Mouse (Mus musculus): Measurements from ENCODE around the gene Ip6k1. TPM values are rescaled to one million over a fixed set of nuclear protein-coding genes. Genes with fewer than 3 reads are reported as not detected.

Ip6k1 gene
- polyA plus RNA-seq, 1 experiment from 2014 or later: 55.3 TPM

GRCm38 (mm10) chr9:107987950-107988349 lies 14.4 kb upstream of the Ip6k1 start:
- H3K36me3 ChIP-seq (ENCODE audit: control insufficient read depth, insufficient read depth, low read length): no peaks in the 10 kb centered on the region
- no peak overlapping the region for H3K9ac ChIP-seq (ENCODE audit: low read length)
- H3K4me1 ChIP-seq (replicated peaks; ENCODE audit: control insufficient read depth, insufficient read depth, low read length): peaks cover 10% of the 10 kb centered on the region
- no peaks in the 10 kb centered on the region for H3K27me3 ChIP-seq (ENCODE audit: control insufficient read depth, insufficient read depth, low read depth, low read length)
- no peak overlapping the region for H3K4me3 ChIP-seq (ENCODE audit: low read length)
- H3K27ac ChIP-seq (ENCODE audit: low read length): no peak overlapping the region
- H3K9me3 ChIP-seq (ENCODE audit: control insufficient read depth, low read length): no peaks in the 10 kb centered on the region
- no peak for ATAC-seq (ENCODE audit: low read depth)
- no peak overlapping the region for H3K4me2 ChIP-seq (ENCODE audit: low read depth, low read length)
- WGBS: 58% methylated on average over 3 of the region's 3 CpGs

GRCm38 (mm10) chr9:107992197-107992596 lies 10.1 kb upstream of the Ip6k1 start, which contains the start of gene Cdhr4:
Cdhr4 (plus strand) TSS chr9:107992497.
- Histone ChIP-seq H3K9ac (ENCODE audit: low read length) (no peak within 1 kb of the TSS), H3K9me3 (ENCODE audit: control insufficient read depth, low read length) (no peaks in the 10 kb centered on the region), H3K4me3 (ENCODE audit: low read length) (no peak within 1 kb of the TSS), H3K27ac (ENCODE audit: low read length) (no peak within 1 kb of the TSS), H3K36me3 (ENCODE audit: control insufficient read depth, insufficient read depth, low read length) (no peaks in the 10 kb centered on the region), H3K4me2 (ENCODE audit: low read depth, low read length) (no peak within 1 kb of the TSS), H3K4me1 (replicated peaks; ENCODE audit: control insufficient read depth, insufficient read depth, low read length) (no peaks in the 10 kb centered on the region), H3K27me3 (ENCODE audit: control insufficient read depth, insufficient read depth, low read depth, low read length) (no peaks in the 10 kb centered on the region)
- 68% methylated on average over 2 of the region's 2 CpGs for WGBS
- no peak for ATAC-seq (ENCODE audit: low read depth)

GRCm38 (mm10) chr9:107993013-107993412 lies 9.3 kb upstream of the Ip6k1 start:
- Histone ChIP-seq H3K27me3 (ENCODE audit: control insufficient read depth, insufficient read depth, low read depth, low read length) (no peaks in the 10 kb centered on the region), H3K4me1 (replicated peaks; ENCODE audit: control insufficient read depth, insufficient read depth, low read length) (no peaks in the 10 kb centered on the region), H3K36me3 (ENCODE audit: control insufficient read depth, insufficient read depth, low read length) (no peaks in the 10 kb centered on the region), H3K9ac (ENCODE audit: low read length) (no peak overlapping the region), H3K4me2 (ENCODE audit: low read depth, low read length) (no peak overlapping the region), H3K4me3 (ENCODE audit: low read length) (no peak overlapping the region), H3K9me3 (ENCODE audit: control insufficient read depth, low read length) (no peaks in the 10 kb centered on the region), H3K27ac (ENCODE audit: low read length) (no peak overlapping the region)
- WGBS: 88% methylated on average over 11 of the region's 11 CpGs
- ATAC-seq (ENCODE audit: low read depth): no peak

GRCm38 (mm10) chr9:107994464-107994863 lies 7.8 kb upstream of the Ip6k1 start:
- Histone ChIP-seq H3K27ac (ENCODE audit: low read length) (no peak overlapping the region), H3K9me3 (ENCODE audit: control insufficient read depth, low read length) (no peaks in the 10 kb centered on the region), H3K36me3 (ENCODE audit: control insufficient read depth, insufficient read depth, low read length) (no peaks in the 10 kb centered on the region), H3K4me2 (ENCODE audit: low read depth, low read length) (no peak overlapping the region), H3K9ac (ENCODE audit: low read length) (no peak overlapping the region), H3K4me3 (ENCODE audit: low read length) (no peak overlapping the region), H3K27me3 (ENCODE audit: control insufficient read depth, insufficient read depth, low read depth, low read length) (no peaks in the 10 kb centered on the region), H3K4me1 (replicated peaks; ENCODE audit: control insufficient read depth, insufficient read depth, low read length) (no peaks in the 10 kb centered on the region)
- 38% methylated on average over 2 of the region's 2 CpGs for WGBS
- no peak for ATAC-seq (ENCODE audit: low read depth)

GRCm38 (mm10) chr9:107995513-107995912 lies 6.8 kb upstream of the Ip6k1 start:
- Histone ChIP-seq H3K4me2 (ENCODE audit: low read depth, low read length) (no peak overlapping the region), H3K27ac (ENCODE audit: low read length) (no peak overlapping the region), H3K9ac (ENCODE audit: low read length) (no peak overlapping the region), H3K9me3 (ENCODE audit: control insufficient read depth, low read length) (no peaks in the 10 kb centered on the region), H3K36me3 (ENCODE audit: control insufficient read depth, insufficient read depth, low read length) (no peaks in the 10 kb centered on the region), H3K4me1 (replicated peaks; ENCODE audit: control insufficient read depth, insufficient read depth, low read length) (no peaks in the 10 kb centered on the region), H3K27me3 (ENCODE audit: control insufficient read depth, insufficient read depth, low read depth, low read length) (no peaks in the 10 kb centered on the region), H3K4me3 (ENCODE audit: low read length) (no peak overlapping the region)
- WGBS: 93% methylated on average over 21 of the region's 21 CpGs
- no peak for ATAC-seq (ENCODE audit: low read depth)

GRCm38 (mm10) chr9:107996049-107996448 lies 6.3 kb upstream of the Ip6k1 start, which contains the start of gene Gm20662:
Gm20662 (plus strand) TSS chr9:107996349.
- 83% methylated on average over 5 of the region's 5 CpGs for WGBS

GRCm38 (mm10) chr9:108002778-108003530 lies 653 bp downstream of the Ip6k1 start:
- no peaks in the 10 kb centered on the region for H3K36me3 ChIP-seq (ENCODE audit: control insufficient read depth, insufficient read depth, low read length)
- H3K27ac ChIP-seq (ENCODE audit: low read length): peak overlapping the region; percentile 94
- H3K9me3 ChIP-seq (ENCODE audit: control insufficient read depth, low read length): no peaks in the 10 kb centered on the region
- peak overlapping the region; percentile 99 for H3K4me3 ChIP-seq (ENCODE audit: low read length)
- no peaks in the 10 kb centered on the region for H3K27me3 ChIP-seq (ENCODE audit: control insufficient read depth, insufficient read depth, low read depth, low read length)
- peak; percentile 34; the same call in 1 of the 2 replicates for ATAC-seq (ENCODE audit: low read depth)
- WGBS: under 1% methylated on average over 50 of the region's 50 CpGs
- H3K4me2 ChIP-seq (ENCODE audit: low read depth, low read length): peak overlapping the region; percentile 66
- H3K9ac ChIP-seq (ENCODE audit: low read length): peak overlapping the region; percentile 100
- peaks cover 15% of the 10 kb centered on the region for H3K4me1 ChIP-seq (replicated peaks; ENCODE audit: control insufficient read depth, insufficient read depth, low read length)

More at GRCm38 (mm10) chr9:107996049-107996448, 6.3 kb upstream of the Ip6k1 start, which contains the start of gene Gm20662:
- Histone ChIP-seq H3K4me3 (ENCODE audit: low read length) (no peak within 1 kb of the TSS), H3K9ac (ENCODE audit: low read length) (no peak within 1 kb of the TSS), H3K4me1 (replicated peaks; ENCODE audit: control insufficient read depth, insufficient read depth, low read length) (no peaks in the 10 kb centered on the region), H3K27ac (ENCODE audit: low read length) (no peak within 1 kb of the TSS), H3K4me2 (ENCODE audit: low read depth, low read length) (no peak within 1 kb of the TSS), H3K9me3 (ENCODE audit: control insufficient read depth, low read length) (no peaks in the 10 kb centered on the region), H3K36me3 (ENCODE audit: control insufficient read depth, insufficient read depth, low read length) (no peaks in the 10 kb centered on the region), H3K27me3 (ENCODE audit: control insufficient read depth, insufficient read depth, low read depth, low read length) (no peaks in the 10 kb centered on the region)
- no peak for ATAC-seq (ENCODE audit: low read depth)

GRCm38 (mm10) chr9:108003531-108003890 lies 1.2 kb downstream of the Ip6k1 start:
- WGBS: 13% methylated on average over 8 of the region's 8 CpGs
- no peak for ATAC-seq (ENCODE audit: low read depth)

GRCm38 (mm10) chr9:108008041-108008440 lies 5.7 kb downstream of the Ip6k1 start:
- Histone ChIP-seq H3K27me3 (ENCODE audit: control insufficient read depth, insufficient read depth, low read depth, low read length) (no peaks in the 10 kb centered on the region), H3K36me3 (ENCODE audit: control insufficient read depth, insufficient read depth, low read length) (peaks cover 7% of the 10 kb centered on the region; the same call in 1 of the 2 replicates), H3K4me3 (ENCODE audit: low read length) (no peak overlapping the region), H3K9me3 (ENCODE audit: control insufficient read depth, low read length) (peaks cover 2% of the 10 kb centered on the region; the same call in 1 of the 2 replicates), H3K9ac (ENCODE audit: low read length) (no peak overlapping the region), H3K4me1 (replicated peaks; ENCODE audit: control insufficient read depth, insufficient read depth, low read length) (peaks cover 12% of the 10 kb centered on the region), H3K4me2 (ENCODE audit: low read depth, low read length) (no peak overlapping the region), H3K27ac (ENCODE audit: low read length) (no peak overlapping the region)
- no peak for ATAC-seq (ENCODE audit: low read depth)
- WGBS: 79% methylated on average over 5 of the region's 5 CpGs

More at GRCm38 (mm10) chr9:108003531-108003890, 1.2 kb downstream of the Ip6k1 start:
- Histone ChIP-seq H3K27me3 (ENCODE audit: control insufficient read depth, insufficient read depth, low read depth, low read length) (no peaks in the 10 kb centered on the region), H3K27ac (ENCODE audit: low read length) (peak overlapping the region; percentile 94), H3K4me3 (ENCODE audit: low read length) (peak overlapping the region; percentile 99), H3K4me1 (replicated peaks; ENCODE audit: control insufficient read depth, insufficient read depth, low read length) (peaks cover 19% of the 10 kb centered on the region), H3K4me2 (ENCODE audit: low read depth, low read length) (peak overlapping the region; percentile 66), H3K9ac (ENCODE audit: low read length) (peak overlapping the region; percentile 100), H3K36me3 (ENCODE audit: control insufficient read depth, insufficient read depth, low read length) (no peaks in the 10 kb centered on the region), H3K9me3 (ENCODE audit: control insufficient read depth, low read length) (no peaks in the 10 kb centered on the region)

Data from lung, embryonic 16.5 days (tissue).